Mouse (Mus musculus): ENCODE measurements around the gene Tnip3. TPM values are rescaled to one million over a fixed set of nuclear protein-coding genes. Genes with fewer than 3 reads are reported as not detected.
A peak's percentile ranks its signal among the peaks of the same experiment; 100 is the strongest.

Gene Tnip3
- polyA plus RNA-seq, 1 experiment from 2014 or later: not detected

GRCm38 (mm10) chr6:65672131-65673031, 147.3 kb downstream of the Tnip3 start:
- H3K9ac ChIP-seq (replicated peaks; ENCODE audit: low read length): peak overlapping the region; percentile 45
- H3K36me3 ChIP-seq (ENCODE audit: control insufficient read depth, insufficient read depth, low read length): no peaks in the 10 kb centered on the region
- H3K4me3 ChIP-seq (replicated peaks; ENCODE audit: low read depth, low read length): peak overlapping the region; percentile 50
- H3K4me2 ChIP-seq (ENCODE audit: low read length): peak overlapping the region; percentile 97
- under 1% methylated on average over 57 of the region's 57 CpGs for WGBS
- DNase-seq: peak; percentile 75
- H3K27me3 ChIP-seq (ENCODE audit: control insufficient read depth, insufficient read depth, low read length): no peaks in the 10 kb centered on the region
- 0 out of 2 replicates have a peak, but pooled peaks cover 6% of the 10 kb centered on the region for H3K4me1 ChIP-seq (ENCODE audit: control insufficient read depth, insufficient read depth, low read length)
- peak; percentile 28 for ATAC-seq (ENCODE audit: low FRiP score, low TSS enrichment)
- no peaks in the 10 kb centered on the region for H3K9me3 ChIP-seq (ENCODE audit: control insufficient read depth, low read length)
- H3K27ac ChIP-seq (replicated peaks; ENCODE audit: low read depth, low read length): no peak overlapping the region

Other genes with a start within 250 kb of the Tnip3 start
- 1.5 and 1.7 TPM in 2 replicates for gene C130060K24Rik, start 144.2 kb upstream of the Tnip3 start, polyA plus RNA-seq (2014; fragmentation: Nextera tagmentation; extraction: Ambion mirVana)
- 5.2 and 6.0 TPM in 2 replicates for gene Ndnf, start 146.3 kb downstream of the Tnip3 start, polyA plus RNA-seq (2014; fragmentation: Nextera tagmentation; extraction: Ambion mirVana)